Mouse (Mus musculus) lung, adult 2 months (tissue): ENCODE measurements around the gene Scyl1. TPM values are rescaled to one million over a fixed set of nuclear protein-coding genes. Genes with fewer than 3 reads are reported as not detected.
A peak's percentile ranks its signal among the peaks of the same experiment; 100 is the strongest.
"Not testable (repeated sequence)": the region's sequence is repeated elsewhere in the genome, so short reads cannot be mapped to it uniquely, and the experiment has no call there.

ENCODE experiments used
- DNase-seq: peaks from one replicate; pipeline ENCODE4 v3.0.0; 2022
- H3K4me1 ChIP-seq: fragments of 200-500 bp; 2 replicates; pipeline ENCODE4 v1.6.1; 2011; ENCODE audit warnings: low read length; ENCODE audit not compliant: control insufficient read depth, insufficient read depth
- H3K4me3 ChIP-seq: fragments of 200-500 bp; replicated peaks from 2 replicates; pipeline ENCODE3; 2011; ENCODE audit warnings: low read depth, mild to moderate bottlenecking, control low read depth, low read length; ENCODE audit errors: extremely low read depth
- CTCF ChIP-seq: fragments of 200-500 bp; IDR thresholded peaks from 2 replicates; pipeline ENCODE4 v1.5.1; 2011; ENCODE audit warnings: mild to moderate bottlenecking, low read length, control low read depth; ENCODE audit not compliant: insufficient read depth
- POLR2A ChIP-seq: fragments of 200-500 bp; IDR thresholded peaks from 2 replicates; pipeline ENCODE4 v1.6.1; 2011; ENCODE audit warnings: low read depth, mild to moderate bottlenecking, control low read depth, low read length, borderline replicate concordance; ENCODE audit errors: extremely low read depth
- WGBS: fragments of 180-500 bp; shearing (Covaris S2); methylation state at CpG from one replicate; pipeline ENCODE4 v1.1.7; 2018; 5-methylcytosine and 5-hydroxymethylcytosine counted together
- polyA plus RNA-seq: library from polyadenylated mRNA; depleted of rRNA; stranded (reverse); fragments of >200 nt; gene quantifications from 2 replicates; pipeline ENCODE4 v1.2.3, GENCODE M21; 2012

The Scyl1 gene
- polyA plus RNA-seq, 1 experiment: 116 TPM

DNA sequence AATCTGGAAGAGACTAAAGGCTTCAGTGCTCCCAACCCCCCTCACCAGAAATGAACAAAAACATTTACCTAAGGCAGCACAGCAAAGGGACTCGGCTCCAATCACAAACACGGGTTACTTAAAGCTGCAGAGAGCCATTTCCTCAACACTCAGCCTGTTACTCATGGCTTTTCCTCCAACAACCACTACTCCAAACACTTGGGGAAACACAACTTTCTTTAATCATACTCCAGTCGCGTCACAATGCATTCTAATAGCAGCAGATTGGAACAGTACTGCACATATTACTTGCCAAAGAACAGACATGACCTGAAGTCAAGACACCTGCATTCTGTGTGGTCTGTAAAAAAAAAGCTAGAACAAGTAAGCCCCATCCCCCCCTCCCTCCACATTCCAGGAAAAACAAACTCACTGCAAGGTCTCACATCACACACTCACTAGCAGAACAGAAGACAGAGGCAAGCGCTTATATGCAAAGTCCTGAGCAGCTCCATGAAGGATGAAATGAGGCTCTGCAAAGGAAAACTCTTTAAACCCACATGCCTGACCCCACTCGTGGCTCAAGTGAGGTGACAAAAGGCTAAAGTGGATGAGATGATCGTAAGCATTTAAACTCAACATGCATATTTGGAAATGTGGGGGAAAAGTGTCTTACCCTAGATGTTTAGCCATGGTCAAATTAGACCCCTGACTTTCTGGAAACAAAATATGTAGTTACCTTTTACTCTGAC lies 26.3 kb upstream of the Scyl1 start:
- Histone ChIP-seq H3K4me3 (peak overlapping the region; percentile 74), H3K4me1 (peaks cover 22% of the 10 kb centered on the region)
- no peak for DNase-seq
- no peak for TF ChIP-seq POLR2A
- TF ChIP-seq CTCF: no peak
- WGBS: 2% methylated on average over 7 of the region's 7 CpGs

DNA sequence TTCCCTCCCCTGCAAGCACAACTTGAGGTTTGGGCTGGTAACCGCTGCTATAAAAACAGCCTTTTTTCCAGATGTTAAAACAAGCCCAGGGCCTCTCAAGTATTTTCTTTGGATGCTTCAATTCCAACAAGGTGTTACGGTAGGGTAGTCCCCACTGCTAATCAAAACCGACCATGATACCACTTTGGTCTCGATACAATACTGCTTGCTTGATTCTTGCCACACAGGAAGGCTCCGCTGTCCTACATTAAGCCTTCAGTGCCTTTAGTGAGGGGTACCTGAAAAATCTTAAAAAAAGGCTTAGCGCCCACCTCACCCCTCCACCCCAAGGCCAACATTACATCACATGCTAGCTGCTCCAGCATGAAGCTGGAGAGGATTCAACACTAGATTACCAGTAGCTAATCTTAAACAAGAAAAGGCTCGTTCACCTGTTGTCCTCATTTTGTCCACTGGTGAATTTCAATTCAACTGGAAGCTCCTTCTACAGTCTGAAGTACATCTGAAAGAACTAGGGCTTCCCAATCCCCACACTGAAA lies 25.4 kb upstream of the Scyl1 start:
- no peak for DNase-seq
- TF ChIP-seq POLR2A: no peak
- TF ChIP-seq CTCF: no peak
- H3K4me3 ChIP-seq: peak overlapping the region; percentile 74
- 27% methylated on average over 7 of the region's 7 CpGs for WGBS
- peaks cover 22% of the 10 kb centered on the region for H3K4me1 ChIP-seq

DNA sequence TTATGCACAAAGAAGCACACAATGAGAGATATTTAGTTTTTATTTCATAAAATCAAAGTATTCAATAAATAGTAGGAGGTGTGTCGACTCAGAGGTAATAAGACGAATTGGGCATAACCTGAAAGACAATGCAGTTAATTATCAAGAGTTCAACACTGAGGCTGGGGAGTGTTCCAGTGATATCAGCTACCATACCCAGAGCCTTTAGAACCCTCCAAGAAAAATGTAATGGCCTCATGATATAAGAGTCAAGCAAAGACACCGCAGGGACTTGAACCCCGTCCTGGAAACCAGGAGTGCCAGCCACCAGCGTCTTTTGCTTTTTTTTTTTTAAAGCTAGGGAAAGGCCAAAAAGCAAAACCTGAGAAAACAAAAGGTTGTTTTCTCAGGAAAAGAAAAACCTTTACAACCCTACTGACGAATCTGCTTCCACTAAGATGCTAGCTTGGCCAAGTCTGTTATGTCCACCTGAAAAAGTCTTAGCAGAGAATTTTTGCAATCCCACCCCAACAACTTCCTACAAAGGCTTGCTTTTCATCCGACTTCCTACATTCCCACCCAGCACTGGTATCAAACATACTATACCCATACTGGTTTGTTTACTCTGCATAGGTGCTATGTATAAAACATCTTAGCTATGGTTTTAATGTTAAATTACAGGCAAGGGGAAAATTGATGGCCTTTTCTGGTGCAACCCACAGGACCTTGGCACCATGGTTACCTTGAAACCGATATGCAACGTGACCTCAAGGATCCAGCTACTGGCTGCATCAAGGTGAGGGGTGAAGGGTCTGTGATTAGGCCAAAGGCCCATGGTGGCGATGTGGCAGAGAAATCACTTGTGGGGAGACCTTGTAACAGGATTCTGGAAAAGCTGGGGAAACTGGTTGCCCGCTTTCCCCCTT lies 24.7 kb upstream of the Scyl1 start:
- Histone ChIP-seq H3K4me1 (peaks cover 22% of the 10 kb centered on the region), H3K4me3 (peak overlapping the region; percentile 38)
- WGBS: 31% methylated on average over 11 of the region's 11 CpGs
- no peak for DNase-seq
- TF ChIP-seq CTCF (peak; percentile 13; the same call in 1 of the 2 replicates), POLR2A (peak; percentile 76; the same call in 1 of the 2 replicates)

DNA sequence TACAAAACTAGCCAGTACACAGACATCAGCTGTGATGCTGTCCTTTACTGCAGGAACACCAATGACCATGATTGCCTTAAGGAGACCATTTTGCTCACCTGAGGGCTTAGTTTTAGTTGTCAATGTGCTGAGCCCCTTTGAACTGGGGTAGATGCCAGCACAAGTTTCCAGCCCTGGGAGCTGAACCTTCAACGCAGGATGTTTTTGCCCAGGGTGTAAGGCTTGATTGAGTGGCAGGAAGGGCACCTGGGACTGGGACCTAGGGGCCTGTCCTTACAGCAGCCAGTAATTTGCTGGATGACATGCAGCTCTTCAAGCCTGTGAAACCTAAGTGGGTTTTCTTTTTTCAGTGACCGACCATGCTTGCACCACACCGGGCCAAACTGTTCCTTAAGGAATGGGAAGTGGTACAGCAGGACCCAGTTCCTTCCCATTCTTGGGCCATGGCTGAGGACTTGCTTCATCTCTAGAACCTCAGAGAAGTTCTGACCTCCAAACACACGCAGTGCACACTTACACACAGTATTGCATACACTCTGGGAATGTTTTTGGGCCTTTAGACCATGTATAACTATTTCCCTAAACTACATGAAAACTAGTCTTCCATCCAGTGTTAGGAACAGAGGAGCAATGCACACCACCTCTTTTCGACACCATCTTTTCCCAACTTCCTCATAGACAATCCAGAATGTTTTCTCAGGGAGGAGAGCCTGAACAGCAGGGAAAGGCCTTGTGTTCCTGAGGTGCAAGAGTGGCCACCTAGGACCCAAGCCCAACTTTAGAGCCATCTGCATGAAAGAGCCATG lies 23.8 kb upstream of the Scyl1 start:
- H3K4me3 ChIP-seq: no peak overlapping the region
- 17% methylated on average over 5 of the region's 5 CpGs for WGBS
- DNase-seq: peak; percentile 57
- peak; percentile 85 for TF ChIP-seq POLR2A
- no peak for TF ChIP-seq CTCF
- H3K4me1 ChIP-seq: peaks cover 22% of the 10 kb centered on the region

DNA sequence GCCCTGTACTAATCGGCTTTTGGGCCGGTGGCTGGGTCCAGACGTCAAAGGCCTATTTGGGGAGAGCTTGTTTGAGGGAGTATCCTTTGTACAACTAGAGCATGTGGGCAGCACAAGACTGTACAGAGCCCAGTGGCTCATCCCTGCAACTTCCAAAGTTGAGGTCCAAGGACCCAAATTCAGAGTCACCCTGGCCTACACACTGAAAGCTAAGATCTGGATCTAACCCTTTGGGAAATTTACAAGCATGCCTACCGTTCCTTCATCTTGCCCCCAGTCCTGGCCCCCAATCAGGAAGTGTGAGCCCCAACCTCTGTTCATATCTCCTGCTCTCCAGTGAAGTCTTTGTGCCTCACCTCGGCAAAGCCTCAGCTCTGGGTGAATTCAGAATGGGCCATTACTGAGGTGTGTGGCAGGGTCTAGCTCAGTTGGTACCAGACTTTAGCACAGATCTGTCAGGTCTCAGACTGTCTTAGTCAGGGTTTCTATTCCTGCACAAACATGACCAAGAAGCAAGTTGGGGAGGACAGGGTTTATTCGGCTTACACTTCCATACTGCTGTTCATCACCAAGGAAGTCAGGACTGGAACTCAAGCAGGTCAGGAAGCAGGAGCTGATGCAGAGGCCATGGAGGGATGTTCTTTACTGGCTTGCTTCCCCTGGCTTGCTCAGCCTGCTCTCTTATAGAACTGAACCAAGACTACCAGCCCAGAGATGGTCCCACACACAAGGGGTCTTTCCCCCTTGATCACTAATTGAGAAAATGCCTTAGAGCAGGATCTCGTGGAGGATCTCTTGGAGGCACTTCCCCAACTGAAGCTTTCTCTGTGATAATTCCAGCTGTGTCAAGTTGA lies 22.9 kb upstream of the Scyl1 start:
- peak; percentile 46 for DNase-seq
- H3K4me1 ChIP-seq: peaks cover 22% of the 10 kb centered on the region
- 15% methylated on average over 7 of the region's 7 CpGs for WGBS
- not testable (repeated sequence) for H3K4me3 ChIP-seq

DNA sequence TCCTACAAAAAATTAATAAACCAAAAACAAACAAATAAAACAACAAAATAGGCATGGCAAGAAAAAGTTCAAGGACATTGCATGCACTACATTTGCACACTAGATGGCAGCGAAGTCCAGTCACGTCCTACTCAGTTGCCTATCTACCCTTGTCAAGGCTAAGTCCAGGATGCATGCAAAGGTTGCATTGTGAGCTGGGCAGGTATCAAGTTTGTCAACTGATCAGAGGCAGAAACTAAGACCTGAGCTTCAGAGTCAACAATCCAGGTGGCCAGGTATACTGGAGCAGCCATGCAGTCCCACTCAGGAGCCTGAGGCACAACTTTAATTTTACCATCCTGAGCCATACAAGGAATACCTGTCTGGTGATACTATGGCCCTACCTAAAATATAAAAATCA lies 21.9 kb upstream of the Scyl1 start:
- no peak for DNase-seq
- Histone ChIP-seq H3K4me1 (peaks cover 22% of the 10 kb centered on the region), H3K4me3 (no peak overlapping the region)
- WGBS: 3% methylated on average over 2 of the region's 2 CpGs
- TF ChIP-seq CTCF: peak; percentile 85
- no peak for TF ChIP-seq POLR2A

DNA sequence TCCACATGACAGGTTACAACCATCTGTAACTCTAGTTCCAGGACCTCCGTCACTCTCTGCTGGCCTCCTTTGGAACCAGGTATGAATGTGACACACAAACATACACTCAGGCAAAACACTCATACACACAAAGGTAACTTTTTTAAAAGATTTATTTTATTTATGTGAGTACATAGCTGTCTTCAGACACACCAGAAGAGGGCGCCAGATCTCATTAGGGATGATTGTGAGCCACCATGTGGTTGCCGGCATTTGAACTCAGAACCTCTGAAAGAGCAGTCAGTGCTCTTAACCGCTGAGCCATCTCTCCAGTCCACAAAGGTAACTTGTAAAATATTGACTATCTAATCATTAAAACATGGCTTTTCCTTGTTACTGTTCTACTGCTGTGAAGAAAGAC lies 20.1 kb upstream of the Scyl1 start:
- Histone ChIP-seq H3K4me3 (no peak overlapping the region), H3K4me1 (peaks cover 11% of the 10 kb centered on the region)
- TF ChIP-seq CTCF (no peak), POLR2A (no peak)
- no peak for DNase-seq
- WGBS: 68% methylated on average over 4 of the region's 4 CpGs

DNA sequence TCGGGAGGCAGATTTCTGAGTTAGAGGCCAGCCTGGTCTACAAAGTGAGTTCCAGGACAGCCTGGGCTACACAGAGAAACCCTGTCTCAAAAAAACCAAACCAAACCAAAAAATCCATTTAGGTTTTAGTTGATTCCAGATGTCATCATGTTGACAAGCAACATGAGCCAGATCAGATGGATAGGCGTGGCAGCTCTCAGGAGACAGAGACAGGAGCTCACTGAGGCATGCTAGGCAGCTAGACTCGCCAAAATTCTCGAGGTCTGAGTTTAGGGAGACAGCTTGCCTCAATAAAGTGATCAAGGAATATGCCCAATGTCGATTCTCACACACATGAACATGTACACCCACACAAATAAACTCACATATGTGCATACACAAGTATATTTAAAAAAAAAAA lies 17.8 kb upstream of the Scyl1 start:
- TF ChIP-seq POLR2A (no peak), CTCF (no peak)
- WGBS: 67% methylated on average over 5 of the region's 5 CpGs
- no peak overlapping the region for H3K4me3 ChIP-seq
- 0 out of 2 replicates have a peak, but pooled peaks cover 2% of the 10 kb centered on the region for H3K4me1 ChIP-seq
- DNase-seq: no peak
